Mouse (Mus musculus): ENCODE results near the gene Sgms1. TPM values are rescaled to one million over a fixed set of nuclear protein-coding genes. Genes with fewer than 3 reads are reported as not detected.

The Sgms1 gene
- polyA plus RNA-seq, 1 experiment from 2014 or later = 17.4 TPM

GRCm38 (mm10) chr19:32211293-32211585 is 178.3 kb downstream of the Sgms1 start:
- peak; percentile 61; the same call in 1 of the 2 replicates for ATAC-seq (ENCODE audit: low FRiP score)

GRCm38 (mm10) chr19:32210450-32211292 is 178.8 kb downstream of the Sgms1 start:
- no peaks in the 10 kb centered on the region for H3K9me3 ChIP-seq (ENCODE audit: control insufficient read depth, low read length)
- no peaks in the 10 kb centered on the region for H3K27me3 ChIP-seq (ENCODE audit: control insufficient read depth, insufficient read depth, low read length)
- no peaks in the 10 kb centered on the region for H3K4me1 ChIP-seq (replicated peaks; ENCODE audit: control insufficient read depth, insufficient read depth, low read length)
- H3K9ac ChIP-seq (ENCODE audit: low read depth, low read length) = peak overlapping the region; percentile 38; the same call in 1 of the 2 replicates
- no peak overlapping the region for H3K27ac ChIP-seq (ENCODE audit: low read depth, low read length)
- H3K36me3 ChIP-seq (ENCODE audit: control insufficient read depth, insufficient read depth, low read length) = no peaks in the 10 kb centered on the region
- peak overlapping the region; percentile 18 for H3K4me3 ChIP-seq (ENCODE audit: low read depth, low read length)
- DNase-seq (ENCODE audit: low spot score) (peak; percentile 77), ATAC-seq (ENCODE audit: low FRiP score) (peak; percentile 92)
- H3K4me2 ChIP-seq (replicated peaks; ENCODE audit: low read depth, low read length) = peak overlapping the region; percentile 36
- WGBS = 4% methylated on average over 34 of the region's 34 CpGs

More at GRCm38 (mm10) chr19:32211293-32211585, 178.3 kb downstream of the Sgms1 start:
- no peaks in the 10 kb centered on the region for H3K27me3 ChIP-seq (ENCODE audit: control insufficient read depth, insufficient read depth, low read length)
- H3K27ac ChIP-seq (ENCODE audit: low read depth, low read length) = no peak overlapping the region
- DNase-seq (ENCODE audit: low spot score) = no peak
- peak overlapping the region; percentile 36 for H3K4me2 ChIP-seq (replicated peaks; ENCODE audit: low read depth, low read length)
- H3K9me3 ChIP-seq (ENCODE audit: control insufficient read depth, low read length) = no peaks in the 10 kb centered on the region
- no peaks in the 10 kb centered on the region for H3K36me3 ChIP-seq (ENCODE audit: control insufficient read depth, insufficient read depth, low read length)
- H3K4me1 ChIP-seq (replicated peaks; ENCODE audit: control insufficient read depth, insufficient read depth, low read length) = no peaks in the 10 kb centered on the region
- H3K4me3 ChIP-seq (ENCODE audit: low read depth, low read length) = no peak overlapping the region; the same call in 1 of the 2 replicates
- H3K9ac ChIP-seq (ENCODE audit: low read depth, low read length) = no peak overlapping the region

- H3K9ac ChIP-seq (ENCODE audit: low read depth, low read length) = no peak overlapping the region
- H3K9me3 ChIP-seq (ENCODE audit: control insufficient read depth, low read length) = no peaks in the 10 kb centered on the region
- no peak overlapping the region for H3K27ac ChIP-seq (ENCODE audit: low read depth, low read length)
- no peak for ATAC-seq (ENCODE audit: low FRiP score)
- no peaks in the 10 kb centered on the region for H3K27me3 ChIP-seq (ENCODE audit: control insufficient read depth, insufficient read depth, low read length)
- H3K36me3 ChIP-seq (ENCODE audit: control insufficient read depth, insufficient read depth, low read length) = no peaks in the 10 kb centered on the region
- peak overlapping the region; percentile 36; the same call in 1 of the 2 replicates for H3K4me2 ChIP-seq (replicated peaks; ENCODE audit: low read depth, low read length)
- peak overlapping the region; percentile 18; the same call in 1 of the 2 replicates for H3K4me3 ChIP-seq (ENCODE audit: low read depth, low read length)
- 25% methylated on average over 5 of the region's 5 CpGs for WGBS
- no peaks in the 10 kb centered on the region for H3K4me1 ChIP-seq (replicated peaks; ENCODE audit: control insufficient read depth, insufficient read depth, low read length)
- no peak for DNase-seq (ENCODE audit: low spot score)
These were observed 179.4 kb downstream of the Sgms1 start for GRCm38 (mm10) chr19:32210099-32210449.

- ATAC-seq (ENCODE audit: low FRiP score) (no peak), DNase-seq (ENCODE audit: low spot score) (no peak)
- Histone ChIP-seq H3K9me3 (ENCODE audit: control insufficient read depth, low read length) (no peaks in the 10 kb centered on the region), H3K36me3 (ENCODE audit: control insufficient read depth, insufficient read depth, low read length) (no peaks in the 10 kb centered on the region), H3K27ac (ENCODE audit: low read depth, low read length) (no peak overlapping the region), H3K4me2 (replicated peaks; ENCODE audit: low read depth, low read length) (no peak overlapping the region), H3K4me1 (replicated peaks; ENCODE audit: control insufficient read depth, insufficient read depth, low read length) (no peaks in the 10 kb centered on the region), H3K4me3 (ENCODE audit: low read depth, low read length) (no peak overlapping the region), H3K27me3 (ENCODE audit: control insufficient read depth, insufficient read depth, low read length) (no peaks in the 10 kb centered on the region), H3K9ac (ENCODE audit: low read depth, low read length) (no peak overlapping the region)
- WGBS = 80% methylated on average over 12 of the region's 12 CpGs
These were observed 187.1 kb downstream of the Sgms1 start for GRCm38 (mm10) chr19:32202131-32203114.

GRCm38 (mm10) chr19:32199861-32200574 is 189.5 kb downstream of the Sgms1 start:
- Histone ChIP-seq H3K4me1 (replicated peaks; ENCODE audit: control insufficient read depth, insufficient read depth, low read length) (no peaks in the 10 kb centered on the region), H3K9ac (ENCODE audit: low read depth, low read length) (no peak overlapping the region), H3K4me3 (ENCODE audit: low read depth, low read length) (no peak overlapping the region), H3K27me3 (ENCODE audit: control insufficient read depth, insufficient read depth, low read length) (no peaks in the 10 kb centered on the region), H3K27ac (ENCODE audit: low read depth, low read length) (no peak overlapping the region), H3K4me2 (replicated peaks; ENCODE audit: low read depth, low read length) (no peak overlapping the region), H3K9me3 (ENCODE audit: control insufficient read depth, low read length) (no peaks in the 10 kb centered on the region), H3K36me3 (ENCODE audit: control insufficient read depth, insufficient read depth, low read length) (no peaks in the 10 kb centered on the region)
- ATAC-seq (ENCODE audit: low FRiP score) (no peak), DNase-seq (ENCODE audit: low spot score) (no peak)
- 87% methylated on average over 4 of the region's 4 CpGs for WGBS

GRCm38 (mm10) chr19:32199133-32199532 is 190.4 kb downstream of the Sgms1 start:
- no peak overlapping the region for H3K4me2 ChIP-seq (replicated peaks; ENCODE audit: low read depth, low read length)
- ATAC-seq (ENCODE audit: low FRiP score) = no peak
- H3K36me3 ChIP-seq (ENCODE audit: control insufficient read depth, insufficient read depth, low read length) = no peaks in the 10 kb centered on the region
- H3K27me3 ChIP-seq (ENCODE audit: control insufficient read depth, insufficient read depth, low read length) = no peaks in the 10 kb centered on the region
- no peaks in the 10 kb centered on the region for H3K4me1 ChIP-seq (replicated peaks; ENCODE audit: control insufficient read depth, insufficient read depth, low read length)
- no peak for DNase-seq (ENCODE audit: low spot score)
- no peak overlapping the region for H3K9ac ChIP-seq (ENCODE audit: low read depth, low read length)
- no peak overlapping the region for H3K27ac ChIP-seq (ENCODE audit: low read depth, low read length)
- H3K4me3 ChIP-seq (ENCODE audit: low read depth, low read length) = no peak overlapping the region
- H3K9me3 ChIP-seq (ENCODE audit: control insufficient read depth, low read length) = no peaks in the 10 kb centered on the region
- WGBS = 96% methylated on average over 5 of the region's 5 CpGs

GRCm38 (mm10) chr19:32198494-32199106 is 190.9 kb downstream of the Sgms1 start:
- no peaks in the 10 kb centered on the region for H3K4me1 ChIP-seq (replicated peaks; ENCODE audit: control insufficient read depth, insufficient read depth, low read length)
- 95% methylated on average over 7 of the region's 7 CpGs for WGBS
- no peak overlapping the region for H3K9ac ChIP-seq (ENCODE audit: low read depth, low read length)
- H3K9me3 ChIP-seq (ENCODE audit: control insufficient read depth, low read length) = no peaks in the 10 kb centered on the region
- ATAC-seq (ENCODE audit: low FRiP score) = no peak
- no peak overlapping the region for H3K4me2 ChIP-seq (replicated peaks; ENCODE audit: low read depth, low read length)
- H3K27me3 ChIP-seq (ENCODE audit: control insufficient read depth, insufficient read depth, low read length) = no peaks in the 10 kb centered on the region
- no peaks in the 10 kb centered on the region for H3K36me3 ChIP-seq (ENCODE audit: control insufficient read depth, insufficient read depth, low read length)
- no peak overlapping the region for H3K4me3 ChIP-seq (ENCODE audit: low read depth, low read length)
- no peak overlapping the region for H3K27ac ChIP-seq (ENCODE audit: low read depth, low read length)
- DNase-seq (ENCODE audit: low spot score) = no peak

All from hindbrain, embryonic 11.5 days (tissue).